9 mouse cellular contexts compared by ENCODE assay signal in genomic region chr10:79914131-79914947, GRCm38 (mm10). TPM values are rescaled to one million over a fixed set of nuclear protein-coding genes. Genes with fewer than 3 reads are reported as not detected.
A peak's percentile ranks its signal among the peaks of the same experiment; 100 is the strongest.
DNase-seq lines count a peak whose midpoint lies in the region; ATAC-seq and TF ChIP-seq lines count a peak whose summit lies in the region.
"Had no signal": no experiment of that assay in that cellular context is flagged by ENCODE, and none has a peak within 500 bp of the region (broad histone marks: within the 10 kb centered on the region; RNA-seq: fewer than 3 reads in every experiment).

No protein-coding gene starts in this region.

- H3K4me1 ChIP-seq in heart, embryonic 11.5 days (ENCODE audit: control insufficient read depth, insufficient read depth, low read length): peaks cover 38% of the 10 kb centered on the region
- peaks cover 13% of the 10 kb centered on the region for H3K4me1 ChIP-seq in heart, adult 2 months (ENCODE audit: control insufficient read depth, insufficient read depth, low read length)
- H3K4me1 ChIP-seq in G1E (ENCODE audit: insufficient read depth, low read depth, low read length): peaks cover 84% of the 10 kb centered on the region
- peaks cover 21% of the 10 kb centered on the region for H3K4me1 ChIP-seq in forebrain, embryonic 14.5 days (ENCODE audit: control insufficient read depth, insufficient read depth, low read length)
- H3K4me1 ChIP-seq in liver, embryonic 14.5 days (replicated peaks; ENCODE audit: control insufficient read depth in 2 of 2, insufficient read depth in 2 of 2, low read length in 1 of 2): peaks cover 23 to 33% of the 10 kb centered on the region in 2 experiments

- no peak overlapping the region for H3K4me3 ChIP-seq in heart, embryonic 11.5 days (ENCODE audit: low read depth, low read length)
- no peak overlapping the region for H3K4me3 ChIP-seq in heart, adult 2 months
- peak overlapping the region; percentile 87; the same call in 1 of the 2 replicates for H3K4me3 ChIP-seq in G1E (ENCODE audit: low read depth, low read length)
- no peak overlapping the region for H3K4me3 ChIP-seq in forebrain, embryonic 14.5 days (ENCODE audit: low read depth, low read length)
- peak overlapping the region; percentile 26 to 69 for H3K4me3 ChIP-seq in liver, embryonic 14.5 days (ENCODE audit: insufficient read depth in 1 of 2, low read depth in 2 of 2, low read length in 2 of 2)

- no peak for ATAC-seq in heart, embryonic 11.5 days (replicated peaks; ENCODE audit: insufficient number of reproducible peaks, low FRiP score, low TSS enrichment)
- peak; percentile 78 for ATAC-seq in G1E (ENCODE audit: extremely low read depth, insufficient number of reproducible peaks, low FRiP score, poor library complexity, severe bottlenecking)
- ATAC-seq in forebrain, embryonic 14.5 days: no peak
- peak; percentile 77 for ATAC-seq in liver, embryonic 14.5 days (ENCODE audit: insufficient read depth)

- peak overlapping the region; percentile 44; the same call in 1 of the 2 replicates for H3K9ac ChIP-seq in heart, embryonic 11.5 days (ENCODE audit: low read depth, low read length)
- H3K9ac ChIP-seq in heart, adult 2 months (ENCODE audit: low read depth, low read length): no peak overlapping the region
- peak overlapping the region; percentile 21 for H3K9ac ChIP-seq in forebrain, embryonic 14.5 days (ENCODE audit: low read length)
- H3K9ac ChIP-seq in liver, embryonic 14.5 days (replicated peaks): peak overlapping the region; percentile 64

- TF ChIP-seq EP300 in heart, adult 2 months (IDR thresholded peaks at IDR 0.05; ENCODE audit: insufficient read depth, low read depth, low read length): no peak
- TF ChIP-seq EP300 in liver, embryonic 14.5 days (IDR thresholded peaks at IDR 0.05; ENCODE audit: low read depth): peak; percentile 72

- no peak overlapping the region for H3K4me2 ChIP-seq in heart, embryonic 11.5 days
- 0 out of 2 replicates have a peak overlapping the region, but pooled peaks have one; percentile 3 for H3K4me2 ChIP-seq in forebrain, embryonic 14.5 days (ENCODE audit: low read length)
- peak overlapping the region; percentile 94 for H3K4me2 ChIP-seq in liver, embryonic 14.5 days (ENCODE audit: low read depth)

- peaks cover 7% of the 10 kb centered on the region; the same call in 1 of the 2 replicates for H3K36me3 ChIP-seq in heart, embryonic 11.5 days (ENCODE audit: control insufficient read depth, insufficient read depth, low read length)
- H3K36me3 ChIP-seq in heart, adult 2 months (ENCODE audit: control insufficient read depth, insufficient read depth, low read length): no peaks in the 10 kb centered on the region
- H3K36me3 ChIP-seq in G1E (replicated peaks): peaks cover 51% of the 10 kb centered on the region
- peaks cover 15% of the 10 kb centered on the region for H3K36me3 ChIP-seq in forebrain, embryonic 14.5 days (ENCODE audit: control insufficient read depth, insufficient read depth, low read length)
- H3K36me3 ChIP-seq in liver, embryonic 14.5 days (replicated peaks; ENCODE audit: control insufficient read depth, insufficient read depth, low read depth): no peaks in the 10 kb centered on the region

- intact Hi-C loops in heart, adult 2 months (cut with DNase I): no loop called here

- DNase-seq in heart, adult 2 months: no peak
- peak; percentile 80 for DNase-seq in G1E (ENCODE audit: low spot score)
- peak; percentile 40 for DNase-seq in forebrain, embryonic 14.5 days (ENCODE audit: low spot score)
- peak in 2 of 3 experiments; percentile 55 to 60 for DNase-seq in liver, embryonic 14.5 days (ENCODE audit: low read depth in 3 of 3, low spot score in 3 of 3)
- DNase-seq in urinary bladder, postnatal 10 days (ENCODE audit: low spot score): no peak
- no peak for DNase-seq in testis, postnatal 14 days (ENCODE audit: low spot score)
- DNase-seq in kidney, postnatal 14 days: no peak
- DNase-seq: kidney, adult 9 months had no signal

- H3K9me3 ChIP-seq in heart, embryonic 11.5 days (replicated peaks; ENCODE audit: control insufficient read depth, low read length): no peaks in the 10 kb centered on the region
- H3K9me3 ChIP-seq in G1E (replicated peaks): no peaks in the 10 kb centered on the region
- no peaks in the 10 kb centered on the region for H3K9me3 ChIP-seq in forebrain, embryonic 14.5 days (replicated peaks; ENCODE audit: control insufficient read depth, low read length)
- no peaks in the 10 kb centered on the region for H3K9me3 ChIP-seq in liver, embryonic 14.5 days (ENCODE audit: control insufficient read depth, low read length)

- peaks cover 19% of the 10 kb centered on the region for H3K27me3 ChIP-seq in heart, embryonic 11.5 days (ENCODE audit: control insufficient read depth, insufficient read depth, low read length)
- H3K27me3 ChIP-seq in heart, adult 2 months (ENCODE audit: control insufficient read depth, insufficient read depth, low read length): 0 out of 2 replicates have a peak, but pooled peaks cover 6% of the 10 kb centered on the region
- H3K27me3 ChIP-seq in G1E (ENCODE audit: insufficient read depth, low read length): no peaks in the 10 kb centered on the region; the same call in 1 of the 2 replicates
- H3K27me3 ChIP-seq in forebrain, embryonic 14.5 days (replicated peaks; ENCODE audit: control insufficient read depth, insufficient read depth, low read length): peaks cover 20% of the 10 kb centered on the region
- peaks cover 17% of the 10 kb centered on the region for H3K27me3 ChIP-seq in liver, embryonic 14.5 days (ENCODE audit: control insufficient read depth, insufficient read depth, low read length)

- no peak for TF ChIP-seq CTCF in heart, adult 2 months (IDR thresholded peaks at IDR 0.05)
- TF ChIP-seq CTCF in G1E (IDR thresholded peaks at IDR 0.05; ENCODE audit: low read depth, low read length): no peak
- no peak for TF ChIP-seq CTCF in liver, embryonic 14.5 days (IDR thresholded peaks at IDR 0.05; ENCODE audit: low read depth)

- 59% methylated on average over 11 of the region's 11 CpGs for WGBS in heart, embryonic 11.5 days (ENCODE audit: insufficient replicate concordance)
- WGBS in heart, adult 2 months: 62% methylated on average over 11 of the region's 11 CpGs
- 68% methylated on average over 9 of the region's 11 CpGs for WGBS in forebrain, embryonic 14.5 days
- 16% methylated on average over 11 of the region's 11 CpGs for WGBS in liver, embryonic 14.5 days (ENCODE audit: insufficient replicate concordance)

- 0 out of 2 replicates have a peak, but pooled peaks cover 4% of the 10 kb centered on the region for H3K79me2 ChIP-seq in heart, adult 2 months (replicated peaks; ENCODE audit: control insufficient read depth, insufficient read depth, low read length)

- no peak overlapping the region for H3K27ac ChIP-seq in heart, embryonic 11.5 days (ENCODE audit: low read depth, low read length)
- no peak overlapping the region for H3K27ac ChIP-seq in heart, adult 2 months
- no peak overlapping the region for H3K27ac ChIP-seq in forebrain, embryonic 14.5 days (ENCODE audit: low read depth, low read length)
- H3K27ac ChIP-seq in liver, embryonic 14.5 days: peak overlapping the region; percentile 80

- TF ChIP-seq POLR2A in heart, adult 2 months (IDR thresholded peaks at IDR 0.05; ENCODE audit: insufficient read depth, low read depth, low read length): no peak

RNA-seq across cellular contexts. Expression of gene Kiss1r, which starts 2.4 kb away (rescaled TPM):
- polyA plus RNA-seq in heart, embryonic 11.5 days (2014; fragmentation: Nextera tagmentation; extraction: Ambion mirVana): 0.15 and 0.31 TPM in 2 replicates
- under 1 TPM; 0.10 to 0.25 TPM for total RNA-seq in heart, adult 2 months (2021)
- polyA plus RNA-seq in heart, adult 2 months (2012; rRNA removed): 0.79 and 1.5 TPM in 2 replicates
- 0.30 and 0.39 TPM in 2 replicates for total RNA-seq in G1E (2014; fragmentation: Nextera tagmentation)
- total RNA-seq in G1E (2017): 0.33 and 0.93 TPM in 2 replicates
- 0.33 and 0.56 TPM in 2 replicates for polyA plus RNA-seq in G1E (2012)
- polyA plus RNA-seq in forebrain, embryonic 14.5 days (2014; fragmentation: Nextera tagmentation; extraction: Ambion mirVana): 1.6 and 1.8 TPM in 2 replicates
- 0.17 and 0.30 TPM in 2 replicates for polyA plus RNA-seq in liver, embryonic 14.5 days (2012; rRNA removed)
- polyA plus RNA-seq in liver, embryonic 14.5 days (2014; fragmentation: Nextera tagmentation; extraction: Ambion mirVana): 0.11 TPM in 1 of 2 replicates, not detected in the other

RNA-seq across cellular contexts. Expression of gene Gm26602, which starts 3.7 kb away (rescaled TPM):
- polyA plus RNA-seq in heart, embryonic 11.5 days (2014; fragmentation: Nextera tagmentation; extraction: Ambion mirVana): 8.1 TPM in 1 of 2 replicates, not detected in the other
- total RNA-seq in heart, adult 2 months (2021): not detected
- not detected in 2 replicates for polyA plus RNA-seq in heart, adult 2 months (2012; rRNA removed)
- total RNA-seq in G1E (2014; fragmentation: Nextera tagmentation): not detected in 2 replicates
- total RNA-seq in G1E (2017): not detected in 2 replicates
- polyA plus RNA-seq in G1E (2012): 0.41 and 1.0 TPM in 2 replicates
- 6.0 and 21.9 TPM in 2 replicates for polyA plus RNA-seq in forebrain, embryonic 14.5 days (2014; fragmentation: Nextera tagmentation; extraction: Ambion mirVana)
- polyA plus RNA-seq in liver, embryonic 14.5 days (2012; rRNA removed): not detected in 2 replicates
- polyA plus RNA-seq in liver, embryonic 14.5 days (2014; fragmentation: Nextera tagmentation; extraction: Ambion mirVana): not detected in 2 replicates

RNA-seq across cellular contexts. Expression of gene Med16, which starts 5.6 kb away (rescaled TPM):
- 30.9 and 32.0 TPM in 2 replicates for polyA plus RNA-seq in heart, embryonic 11.5 days (2014; fragmentation: Nextera tagmentation; extraction: Ambion mirVana)
- 10 to 100 TPM; 40.8 to 54.1 TPM for total RNA-seq in heart, adult 2 months (2021)
- 54.9 and 62.4 TPM in 2 replicates for polyA plus RNA-seq in heart, adult 2 months (2012; rRNA removed)
- total RNA-seq in G1E (2014; fragmentation: Nextera tagmentation): 12.0 and 14.0 TPM in 2 replicates
- 10.4 and 12.2 TPM in 2 replicates for total RNA-seq in G1E (2017)
- 49.4 and 51.7 TPM in 2 replicates for polyA plus RNA-seq in G1E (2012)
- 40.5 and 47.6 TPM in 2 replicates for polyA plus RNA-seq in forebrain, embryonic 14.5 days (2014; fragmentation: Nextera tagmentation; extraction: Ambion mirVana)
- polyA plus RNA-seq in liver, embryonic 14.5 days (2012; rRNA removed): 13.3 and 14.3 TPM in 2 replicates
- 10.0 and 12.0 TPM in 2 replicates for polyA plus RNA-seq in liver, embryonic 14.5 days (2014; fragmentation: Nextera tagmentation; extraction: Ambion mirVana)

RNA-seq across cellular contexts. Expression of gene R3hdm4, which starts 6.7 kb away (rescaled TPM):
- 87.6 and 89.2 TPM in 2 replicates for polyA plus RNA-seq in heart, embryonic 11.5 days (2014; fragmentation: Nextera tagmentation; extraction: Ambion mirVana)
- total RNA-seq in heart, adult 2 months (2021): 10 to 100 TPM; 82.4 to 85.6 TPM
- 119 and 123 TPM in 2 replicates for polyA plus RNA-seq in heart, adult 2 months (2012; rRNA removed)
- 118 and 134 TPM in 2 replicates for total RNA-seq in G1E (2014; fragmentation: Nextera tagmentation)
- total RNA-seq in G1E (2017): 35.0 and 35.8 TPM in 2 replicates
- polyA plus RNA-seq in G1E (2012): 185 and 203 TPM in 2 replicates
- polyA plus RNA-seq in forebrain, embryonic 14.5 days (2014; fragmentation: Nextera tagmentation; extraction: Ambion mirVana): 175 and 197 TPM in 2 replicates
- polyA plus RNA-seq in liver, embryonic 14.5 days (2012; rRNA removed): 34.7 and 41.4 TPM in 2 replicates
- 38.5 and 46.0 TPM in 2 replicates for polyA plus RNA-seq in liver, embryonic 14.5 days (2014; fragmentation: Nextera tagmentation; extraction: Ambion mirVana)

RNA-seq across cellular contexts. Expression of gene Arid3a, which starts 12.5 kb away (rescaled TPM):
- 4.3 and 12.7 TPM in 2 replicates for polyA plus RNA-seq in heart, embryonic 11.5 days (2014; fragmentation: Nextera tagmentation; extraction: Ambion mirVana)
- 1 to 10 TPM; 1.3 to 1.5 TPM for total RNA-seq in heart, adult 2 months (2021)
- polyA plus RNA-seq in heart, adult 2 months (2012; rRNA removed): 0.88 and 1.7 TPM in 2 replicates
- total RNA-seq in G1E (2014; fragmentation: Nextera tagmentation) (35.4 and 41.3 TPM in 2 replicates), G1E (2017) (32.8 and 35.1 TPM in 2 replicates)
- 164 and 202 TPM in 2 replicates for polyA plus RNA-seq in G1E (2012)
- polyA plus RNA-seq in forebrain, embryonic 14.5 days (2014; fragmentation: Nextera tagmentation; extraction: Ambion mirVana): 1.1 and 2.3 TPM in 2 replicates
- 5.5 and 6.4 TPM in 2 replicates for polyA plus RNA-seq in liver, embryonic 14.5 days (2012; rRNA removed)
- 3.4 and 3.9 TPM in 2 replicates for polyA plus RNA-seq in liver, embryonic 14.5 days (2014; fragmentation: Nextera tagmentation; extraction: Ambion mirVana)

Comparison
In these comparisons a context has a peak if more than half of its experiments do, and no peak if none do; other contexts are left out.
1. ATAC-seq: peak in G1E (single experiment) and liver, embryonic 14.5 days (single experiment); none in heart, embryonic 11.5 days (single experiment) and forebrain, embryonic 14.5 days (single experiment).
2. H3K4me3 ChIP-seq: peak in G1E (single experiment) and liver, embryonic 14.5 days (2 of 2); none in heart, embryonic 11.5 days (single experiment), heart, adult 2 months (single experiment) and forebrain, embryonic 14.5 days (single experiment).
3. DNase-seq: peak in G1E (single experiment), forebrain, embryonic 14.5 days (single experiment) and liver, embryonic 14.5 days (2 of 3); none in heart, adult 2 months (0 of 2), urinary bladder, postnatal 10 days (single experiment), testis, postnatal 14 days (single experiment) and kidney, postnatal 14 days (single experiment).